Mouse (Mus musculus) inflammation-experienced regulatory T-cells, adult 6 months (primary cell): ENCODE measurements around the gene Slc22a5. TPM values are rescaled to one million over a fixed set of nuclear protein-coding genes. Genes with fewer than 3 reads are reported as not detected.

ENCODE experiments used
- ATAC-seq: one replicate; pipeline ENCODE4 v1.8.0; 2017
- polyA plus RNA-seq, 3 experiments: library from polyadenylated mRNA; unstranded; fragments of 100-300 nt; shearing (Covaris generic); gene quantifications; one replicate each; pipeline ENCODE4 v1.2.1; 2017

The Slc22a5 gene
- polyA plus RNA-seq, 3 experiments from 2014 or later = 8.9 to 15.5 (median 12.7) TPM

DNA sequence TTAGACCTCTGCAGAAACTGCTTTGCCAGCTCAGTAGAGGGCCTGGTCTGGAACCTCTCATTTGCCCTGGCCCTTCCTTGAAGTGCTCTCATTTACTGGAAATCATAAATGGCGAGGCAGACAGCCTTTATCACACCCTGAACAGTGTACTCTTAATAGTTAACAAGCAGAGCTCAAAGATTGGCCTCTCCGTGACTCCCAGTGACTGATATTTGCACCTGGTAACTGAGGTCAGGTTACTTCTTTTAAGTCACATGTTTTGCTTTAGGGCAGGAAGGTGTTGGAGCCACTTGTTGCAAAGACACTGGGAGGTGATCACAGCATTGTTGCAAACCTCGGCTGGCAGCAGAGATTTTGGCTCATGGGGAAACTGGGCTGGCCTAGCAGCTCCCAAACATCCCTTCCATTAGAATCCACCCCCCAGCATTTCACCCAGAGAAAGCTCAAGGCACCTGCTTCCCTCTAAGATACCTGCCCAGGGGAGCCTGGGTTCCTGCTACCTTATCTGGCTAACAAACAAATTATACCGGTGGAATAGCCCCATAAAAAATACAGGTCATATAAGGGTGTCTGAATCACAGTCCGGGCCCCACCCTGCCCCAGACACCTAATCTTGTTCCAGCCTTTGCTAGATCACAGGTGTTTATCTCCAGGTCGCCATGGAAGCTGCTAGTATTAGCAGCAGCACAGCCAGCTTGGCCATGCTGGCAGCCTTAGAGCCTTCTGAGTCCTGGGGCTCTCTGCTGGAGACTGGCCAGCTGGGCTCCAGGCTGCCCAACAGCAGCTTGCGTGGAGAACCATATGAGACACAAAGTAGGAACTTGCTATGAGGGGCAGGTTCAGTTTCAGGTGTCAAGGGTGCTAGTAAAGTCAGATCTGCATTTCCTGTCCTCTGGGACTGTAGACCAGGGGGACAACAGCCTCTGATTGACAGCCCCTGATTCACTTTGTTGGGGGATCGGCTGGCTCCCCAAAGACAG, 51.5 kb downstream of the Slc22a5 start:
- ATAC-seq = no peak

DNA sequence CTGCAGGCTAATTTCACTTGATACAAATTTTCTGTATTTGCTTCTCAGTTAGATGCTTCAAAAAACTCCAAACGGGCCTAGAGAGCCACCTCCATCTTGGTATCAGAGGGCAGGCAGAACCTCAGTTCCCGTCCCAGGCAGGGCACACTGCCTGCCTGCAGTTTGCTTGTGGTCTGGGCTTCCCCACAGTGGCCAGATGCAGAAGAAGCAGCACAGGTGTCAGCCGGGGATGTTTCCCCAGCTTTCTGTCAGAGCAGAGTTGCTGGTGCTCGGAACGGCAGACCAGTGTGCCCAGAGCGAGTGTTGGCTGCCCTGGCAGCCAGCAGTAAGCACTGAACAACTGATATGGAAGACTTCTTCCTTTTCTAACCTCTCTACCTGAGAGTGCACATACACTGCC, 52.3 kb downstream of the Slc22a5 start:
- peak; percentile 59 for ATAC-seq

- no peak for ATAC-seq
These were observed 53.7 kb downstream of the Slc22a5 start for GRCm38 (mm10) chr11:53837731-53838130.

DNA sequence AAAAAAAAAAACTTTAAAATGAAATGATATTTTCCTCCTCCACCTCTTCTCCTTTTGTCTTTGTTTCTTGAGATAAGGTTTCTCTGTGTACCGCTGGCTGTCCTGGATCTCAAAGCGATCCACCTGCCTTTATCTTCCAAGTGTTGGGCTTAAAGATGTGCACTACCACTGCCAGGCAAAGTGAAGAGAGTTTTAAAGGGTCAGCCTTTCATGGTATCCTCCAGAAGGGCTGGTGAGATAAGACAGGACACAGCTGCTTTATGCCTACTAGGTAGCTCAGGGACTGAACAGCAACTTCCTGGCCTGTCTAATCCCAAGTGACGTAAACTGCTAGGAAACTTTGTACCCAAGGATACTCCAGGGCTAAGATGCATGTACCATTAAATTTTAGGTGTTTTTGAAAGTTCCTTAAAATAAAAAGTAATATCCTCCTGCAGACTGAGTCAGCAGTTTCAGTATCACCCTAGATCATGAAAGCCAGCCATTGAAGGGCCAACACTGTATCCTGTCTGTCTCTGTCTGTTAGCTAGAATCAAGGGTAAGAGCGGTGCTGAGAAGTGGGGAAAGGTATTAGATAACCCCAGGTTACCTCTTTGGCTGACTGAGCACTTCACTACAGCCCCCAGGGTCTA, 56.0 kb downstream of the Slc22a5 start:
- ATAC-seq = peak; percentile 35

GRCm38 (mm10) chr11:53825409-53825808, 66.1 kb downstream of the Slc22a5 start:
- ATAC-seq = no peak

DNA sequence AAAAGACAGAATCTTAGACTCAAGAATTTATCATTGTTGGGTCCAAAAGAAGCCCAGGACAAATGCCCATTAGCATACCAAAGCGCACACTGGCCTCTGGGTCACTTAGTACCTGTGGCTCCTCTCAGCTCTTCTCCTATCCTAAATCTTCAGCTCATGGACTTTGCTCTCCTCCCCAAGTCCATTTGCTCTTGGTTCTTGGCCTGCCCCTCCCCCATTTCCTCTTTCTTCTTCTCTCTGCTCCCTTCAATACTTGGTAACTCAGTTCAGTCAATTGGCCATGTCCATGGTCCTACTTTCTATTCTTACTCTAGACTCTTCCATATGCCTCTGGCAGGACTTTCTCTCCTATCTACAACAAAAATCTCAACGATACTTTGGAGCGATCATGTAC, 69.5 kb downstream of the Slc22a5 start:
- no peak for ATAC-seq

GRCm38 (mm10) chr11:53821230-53821944, 70.1 kb downstream of the Slc22a5 start:
- no peak for ATAC-seq

DNA sequence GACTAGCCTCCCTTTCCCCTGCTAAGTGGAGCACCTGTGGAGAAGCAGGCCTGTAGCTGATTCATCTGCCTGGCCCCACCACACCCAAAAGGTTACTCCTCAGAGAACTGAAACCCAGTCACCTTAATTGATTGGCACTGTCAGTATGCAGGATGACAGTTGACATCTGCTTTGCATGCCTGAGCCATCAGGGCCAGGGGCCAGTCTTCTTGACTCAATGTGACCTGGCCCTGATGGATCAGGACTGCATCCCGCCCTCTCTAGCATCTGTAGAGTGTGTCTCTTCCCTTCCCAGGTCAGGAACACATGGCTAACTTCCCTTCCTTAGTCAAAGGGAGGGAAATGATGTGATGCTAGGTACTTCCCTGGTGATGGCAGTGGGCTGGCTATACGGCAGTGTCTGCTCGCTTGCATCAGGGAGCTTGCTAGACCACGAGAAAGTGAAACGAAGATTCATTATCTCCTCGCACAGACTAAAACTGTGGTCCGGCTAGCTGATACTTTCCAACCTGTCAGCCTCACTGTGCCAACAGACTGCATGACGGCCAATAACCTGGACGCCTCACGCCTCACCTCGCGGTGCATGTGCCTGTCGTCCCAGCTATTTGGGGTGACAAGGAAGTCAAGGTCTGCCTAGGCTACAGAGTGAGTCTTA, 70.8 kb downstream of the Slc22a5 start:
- no peak for ATAC-seq

GRCm38 (mm10) chr11:53819511-53819910, 71.9 kb downstream of the Slc22a5 start:
- no peak for ATAC-seq

DNA sequence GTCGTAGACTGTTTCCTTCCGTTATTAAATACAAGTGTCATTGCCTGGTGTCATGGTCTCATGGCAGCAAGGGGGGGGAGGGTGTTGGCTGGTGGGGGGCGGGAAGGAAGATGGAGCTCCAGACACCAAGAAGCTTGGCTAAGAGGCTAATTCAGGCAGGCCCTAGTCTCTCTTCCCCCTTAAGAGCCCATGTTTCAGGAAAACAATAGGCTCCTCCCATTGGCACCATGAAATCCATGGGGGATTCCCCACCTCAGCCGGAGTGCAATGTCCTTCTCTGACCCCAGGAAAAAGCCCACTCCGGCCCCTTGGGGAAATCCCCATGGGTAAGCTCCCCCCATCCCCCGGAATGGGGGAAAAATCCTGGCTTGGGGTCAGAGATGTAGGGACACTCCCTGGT, 72.7 kb downstream of the Slc22a5 start:
- no peak for ATAC-seq

DNA sequence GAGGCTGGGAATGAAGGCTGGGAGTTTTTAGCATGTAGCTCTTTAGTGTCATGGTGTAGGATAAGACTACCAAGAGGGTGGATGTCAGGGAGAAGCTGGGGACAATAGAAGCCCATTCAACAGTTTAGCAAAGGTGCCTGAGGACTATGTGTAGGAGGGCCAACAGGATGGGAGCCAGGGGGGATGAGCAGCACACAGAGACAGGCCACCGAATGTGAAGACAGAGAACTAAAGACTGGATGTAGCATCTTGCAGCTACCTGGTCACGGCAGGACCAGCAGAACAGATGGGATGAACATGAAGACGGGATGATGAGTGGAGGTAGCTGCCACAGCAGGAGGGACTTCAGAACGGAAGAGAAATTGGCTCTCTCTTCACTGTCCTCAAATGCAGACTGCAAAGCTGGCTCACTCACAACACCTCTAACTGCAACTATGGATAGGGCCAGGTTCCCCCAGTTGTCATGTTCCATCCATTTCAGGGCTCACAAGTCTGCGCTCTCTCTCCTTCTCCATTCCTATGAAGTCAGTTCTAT, 74.6 kb downstream of the Slc22a5 start:
- ATAC-seq = no peak

GRCm38 (mm10) chr11:53814810-53815209, 76.7 kb downstream of the Slc22a5 start:
- no peak for ATAC-seq

Other genes with a start within 250 kb of the Slc22a5 start
- 10 to 100 TPM; 47.3 to 53.7 (median 48.6) TPM for gene Rad50, start 184.3 kb downstream of the Slc22a5 start, polyA plus RNA-seq
- gene Il5, start 170.9 kb downstream of the Slc22a5 start, polyA plus RNA-seq = not detected
- gene Irf1, start 121.6 kb downstream of the Slc22a5 start, polyA plus RNA-seq = 100 to 1,000 TPM; 273 to 355 (median 291) TPM
- 1 to 10 TPM; 5.6 to 9.0 (median 6.7) TPM for gene Gm17334, start 118.5 kb downstream of the Slc22a5 start, polyA plus RNA-seq
- gene Gm12216, start 32.4 kb downstream of the Slc22a5 start, polyA plus RNA-seq = 10 to 100 TPM; 19.8 to 38.0 (median 32.6) TPM
- gene Slc22a21, start 88.7 kb upstream of the Slc22a5 start, polyA plus RNA-seq = under 1 TPM in 1 of 3 experiments, not detected in 2; 0.40 TPM
- gene Slc22a4, start 136.4 kb upstream of the Slc22a5 start, polyA plus RNA-seq = 1 to 10 TPM in 1 of 3 experiments, not detected in 2; 1.1 TPM
- 1 to 10 TPM in 1 of 3 experiments, under 1 TPM in 2; 0.49 to 1.1 (median 0.50) TPM for gene Pdlim4, start 177.4 kb upstream of the Slc22a5 start, polyA plus RNA-seq
- gene P4ha2, start 208.4 kb upstream of the Slc22a5 start, polyA plus RNA-seq = not detected